Mouse (Mus musculus): ENCODE data around the gene Dync2li1. TPM values are rescaled to one million over a fixed set of nuclear protein-coding genes. Genes with fewer than 3 reads are reported as not detected.

Dync2li1 gene
- polyA plus RNA-seq, 1 experiment: 10.1 TPM

- Histone ChIP-seq H3K4me3 (no peak overlapping the region), H3K36me3 (ENCODE audit: control insufficient read depth, insufficient read depth) (peaks cover 24% of the 10 kb centered on the region), H3K4me2 (ENCODE audit: low read depth) (no peak overlapping the region), H3K79me2 (ENCODE audit: control insufficient read depth, insufficient read depth) (no peaks in the 10 kb centered on the region), H3ac (ENCODE audit: control insufficient read depth, insufficient read length) (no peak overlapping the region), H3K27me3 (ENCODE audit: control insufficient read depth, insufficient read depth, insufficient read length) (no peaks in the 10 kb centered on the region)
- TF ChIP-seq MYOD1 (IDR thresholded peaks at IDR 0.05; ENCODE audit: control insufficient read depth in 1 of 3, insufficient read length in 2 of 3, low read depth in 2 of 3): no peak
- no peak for TF ChIP-seq USF1 (IDR thresholded peaks at IDR 0.05; ENCODE audit: low read depth)
- TF ChIP-seq REST (IDR thresholded peaks at IDR 0.05; ENCODE audit: insufficient read depth, insufficient read length): no peak
- no peak for TF ChIP-seq MYOG (IDR thresholded peaks at IDR 0.05; ENCODE audit: control insufficient read depth in 1 of 3, insufficient read depth in 1 of 3, insufficient read length in 2 of 3, low read depth in 2 of 3)
- no peak for TF ChIP-seq SRF (IDR thresholded peaks at IDR 0.05; ENCODE audit: control insufficient read depth, insufficient read length, low read depth)
- no peak for TF ChIP-seq E2F4 (IDR thresholded peaks at IDR 0.05; ENCODE audit: insufficient read depth)
- TF ChIP-seq TCF12 (IDR thresholded peaks at IDR 0.05; ENCODE audit: insufficient read depth, poor library complexity, severe bottlenecking): no peak
- no peak for TF ChIP-seq POLR2AphosphoS2 (IDR thresholded peaks at IDR 0.05; ENCODE audit: insufficient read length, low read depth)
- no peak for TF ChIP-seq MAX (IDR thresholded peaks at IDR 0.05; ENCODE audit: low read depth)
- no peak for TF ChIP-seq POLR2A (IDR thresholded peaks at IDR 0.05; ENCODE audit: insufficient read length, low read depth)
- TF ChIP-seq TCF3 (IDR thresholded peaks at IDR 0.05; ENCODE audit: insufficient read length, low read depth): no peak
- TF ChIP-seq CEBPB (IDR thresholded peaks at IDR 0.05; ENCODE audit: insufficient read depth, poor library complexity, severe bottlenecking): no peak
Measured at GRCm38 (mm10) chr17:84622028-84622427, 4.3 kb upstream of the Dync2li1 start.

- H3K27me3 ChIP-seq (ENCODE audit: control insufficient read depth, insufficient read depth, insufficient read length): no peaks in the 10 kb centered on the region
- H3K4me2 ChIP-seq (ENCODE audit: low read depth): no peak overlapping the region
- no peak overlapping the region for H3K4me3 ChIP-seq
- H3K79me2 ChIP-seq (ENCODE audit: control insufficient read depth, insufficient read depth): no peaks in the 10 kb centered on the region
- TF ChIP-seq SRF (IDR thresholded peaks at IDR 0.05; ENCODE audit: control insufficient read depth, insufficient read length, low read depth): no peak
- no peak for TF ChIP-seq MYOG (IDR thresholded peaks at IDR 0.05; ENCODE audit: control insufficient read depth in 1 of 3, insufficient read depth in 1 of 3, insufficient read length in 2 of 3, low read depth in 2 of 3)
- no peak for TF ChIP-seq POLR2A (IDR thresholded peaks at IDR 0.05; ENCODE audit: insufficient read length, low read depth)
- TF ChIP-seq USF1 (IDR thresholded peaks at IDR 0.05; ENCODE audit: low read depth): no peak
- no peak for TF ChIP-seq TCF12 (IDR thresholded peaks at IDR 0.05; ENCODE audit: insufficient read depth, poor library complexity, severe bottlenecking)
- TF ChIP-seq TCF3 (IDR thresholded peaks at IDR 0.05; ENCODE audit: insufficient read length, low read depth): no peak
- TF ChIP-seq E2F4 (IDR thresholded peaks at IDR 0.05; ENCODE audit: insufficient read depth): no peak
- TF ChIP-seq REST (IDR thresholded peaks at IDR 0.05; ENCODE audit: insufficient read depth, insufficient read length): no peak
- no peak for TF ChIP-seq CEBPB (IDR thresholded peaks at IDR 0.05; ENCODE audit: insufficient read depth, poor library complexity, severe bottlenecking)
- TF ChIP-seq MAX (IDR thresholded peaks at IDR 0.05; ENCODE audit: low read depth): no peak
- TF ChIP-seq MYOD1 (IDR thresholded peaks at IDR 0.05; ENCODE audit: control insufficient read depth in 1 of 3, insufficient read length in 2 of 3, low read depth in 2 of 3): no peak
- no peak for TF ChIP-seq POLR2AphosphoS2 (IDR thresholded peaks at IDR 0.05; ENCODE audit: insufficient read length, low read depth)
- H3K36me3 ChIP-seq (ENCODE audit: control insufficient read depth, insufficient read depth): peaks cover 17% of the 10 kb centered on the region
- H3ac ChIP-seq (ENCODE audit: control insufficient read depth, insufficient read length): no peak overlapping the region
Measured at GRCm38 (mm10) chr17:84622873-84623272, 3.4 kb upstream of the Dync2li1 start.

GRCm38 (mm10) chr17:84626857-84627305 is 585 bp downstream of the Dync2li1 start:
- Histone ChIP-seq H3K27me3 (ENCODE audit: control insufficient read depth, insufficient read depth, insufficient read length) (no peaks in the 10 kb centered on the region), H3ac (ENCODE audit: control insufficient read depth, insufficient read length) (no peak overlapping the region), H3K4me2 (ENCODE audit: low read depth) (peak overlapping the region; percentile 77), H3K4me3 (peak overlapping the region; percentile 14), H3K36me3 (ENCODE audit: control insufficient read depth, insufficient read depth) (no peaks in the 10 kb centered on the region), H3K79me2 (ENCODE audit: control insufficient read depth, insufficient read depth) (no peaks in the 10 kb centered on the region)
- TF ChIP-seq MYOG (IDR thresholded peaks at IDR 0.05; ENCODE audit: control insufficient read depth in 1 of 3, insufficient read depth in 1 of 3, insufficient read length in 2 of 3, low read depth in 2 of 3): no peak
- no peak for TF ChIP-seq E2F4 (IDR thresholded peaks at IDR 0.05; ENCODE audit: insufficient read depth)
- no peak for TF ChIP-seq REST (IDR thresholded peaks at IDR 0.05; ENCODE audit: insufficient read depth, insufficient read length)
- no peak for TF ChIP-seq TCF3 (IDR thresholded peaks at IDR 0.05; ENCODE audit: insufficient read length, low read depth)
- TF ChIP-seq MYOD1 (IDR thresholded peaks at IDR 0.05; ENCODE audit: control insufficient read depth in 1 of 3, insufficient read length in 2 of 3, low read depth in 2 of 3): no peak
- TF ChIP-seq CEBPB (IDR thresholded peaks at IDR 0.05; ENCODE audit: insufficient read depth, poor library complexity, severe bottlenecking): no peak

GRCm38 (mm10) chr17:84627721-84628120 is 1.4 kb downstream of the Dync2li1 start:
- no peak overlapping the region for H3K4me2 ChIP-seq (ENCODE audit: low read depth)
- TF ChIP-seq REST (IDR thresholded peaks at IDR 0.05; ENCODE audit: insufficient read depth, insufficient read length) (no peak), POLR2A (IDR thresholded peaks at IDR 0.05; ENCODE audit: insufficient read length, low read depth) (no peak), POLR2AphosphoS2 (IDR thresholded peaks at IDR 0.05; ENCODE audit: insufficient read length, low read depth) (no peak), E2F4 (IDR thresholded peaks at IDR 0.05; ENCODE audit: insufficient read depth) (no peak), SRF (IDR thresholded peaks at IDR 0.05; ENCODE audit: control insufficient read depth, insufficient read length, low read depth) (no peak), CEBPB (IDR thresholded peaks at IDR 0.05; ENCODE audit: insufficient read depth, poor library complexity, severe bottlenecking) (no peak)
- H3K79me2 ChIP-seq (ENCODE audit: control insufficient read depth, insufficient read depth): no peaks in the 10 kb centered on the region

GRCm38 (mm10) chr17:84628611-84629010 is 2.3 kb downstream of the Dync2li1 start:
- TF ChIP-seq POLR2AphosphoS2 (IDR thresholded peaks at IDR 0.05; ENCODE audit: insufficient read length, low read depth) (no peak), E2F4 (IDR thresholded peaks at IDR 0.05; ENCODE audit: insufficient read depth) (no peak), USF1 (IDR thresholded peaks at IDR 0.05; ENCODE audit: low read depth) (no peak), MAX (IDR thresholded peaks at IDR 0.05; ENCODE audit: low read depth) (no peak), CEBPB (IDR thresholded peaks at IDR 0.05; ENCODE audit: insufficient read depth, poor library complexity, severe bottlenecking) (no peak), POLR2A (IDR thresholded peaks at IDR 0.05; ENCODE audit: insufficient read length, low read depth) (no peak), TCF3 (IDR thresholded peaks at IDR 0.05; ENCODE audit: insufficient read length, low read depth) (no peak), REST (IDR thresholded peaks at IDR 0.05; ENCODE audit: insufficient read depth, insufficient read length) (no peak), MYOD1 (IDR thresholded peaks at IDR 0.05; ENCODE audit: control insufficient read depth in 1 of 3, insufficient read length in 2 of 3, low read depth in 2 of 3) (no peak), MYOG (IDR thresholded peaks at IDR 0.05; ENCODE audit: control insufficient read depth in 1 of 3, insufficient read depth in 1 of 3, insufficient read length in 2 of 3, low read depth in 2 of 3) (no peak), TCF12 (IDR thresholded peaks at IDR 0.05; ENCODE audit: insufficient read depth, poor library complexity, severe bottlenecking) (no peak), SRF (IDR thresholded peaks at IDR 0.05; ENCODE audit: control insufficient read depth, insufficient read length, low read depth) (no peak)
- Histone ChIP-seq H3K4me2 (ENCODE audit: low read depth) (no peak overlapping the region), H3K27me3 (ENCODE audit: control insufficient read depth, insufficient read depth, insufficient read length) (no peaks in the 10 kb centered on the region), H3K36me3 (ENCODE audit: control insufficient read depth, insufficient read depth) (no peaks in the 10 kb centered on the region), H3K79me2 (ENCODE audit: control insufficient read depth, insufficient read depth) (no peaks in the 10 kb centered on the region), H3K4me3 (no peak overlapping the region), H3ac (ENCODE audit: control insufficient read depth, insufficient read length) (no peak overlapping the region)

More at GRCm38 (mm10) chr17:84627721-84628120, 1.4 kb downstream of the Dync2li1 start:
- H3K36me3 ChIP-seq (ENCODE audit: control insufficient read depth, insufficient read depth): no peaks in the 10 kb centered on the region
- H3K27me3 ChIP-seq (ENCODE audit: control insufficient read depth, insufficient read depth, insufficient read length): no peaks in the 10 kb centered on the region
- H3ac ChIP-seq (ENCODE audit: control insufficient read depth, insufficient read length): no peak overlapping the region
- H3K4me3 ChIP-seq: no peak overlapping the region

Measured in myocyte (in vitro differentiated cells).